Mouse (Mus musculus): ENCODE measurements around the gene Inf2.

Inf2 gene

DNA sequence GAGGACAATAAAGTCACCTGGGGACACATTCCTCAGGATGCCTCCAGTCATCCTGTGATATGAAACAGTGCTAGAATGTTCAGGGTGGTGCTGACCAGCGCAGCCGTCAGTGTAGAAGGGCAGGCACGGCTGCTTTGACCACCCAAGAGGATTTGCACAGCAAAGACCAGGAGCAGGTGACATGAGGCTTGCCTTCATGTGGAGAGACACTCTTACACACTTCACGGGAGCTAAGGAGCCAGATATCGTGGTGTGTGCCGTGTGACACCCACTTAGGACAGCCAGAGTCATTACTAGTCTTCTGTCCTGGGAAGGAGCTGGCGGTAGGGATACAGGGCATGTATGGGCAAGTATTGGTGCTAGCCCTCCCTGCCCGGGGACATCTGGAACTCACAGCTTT lies 18.4 kb upstream of the Inf2 start:
- no peak for DNase-seq (ENCODE audit: low spot score in 2 of 2)

DNA sequence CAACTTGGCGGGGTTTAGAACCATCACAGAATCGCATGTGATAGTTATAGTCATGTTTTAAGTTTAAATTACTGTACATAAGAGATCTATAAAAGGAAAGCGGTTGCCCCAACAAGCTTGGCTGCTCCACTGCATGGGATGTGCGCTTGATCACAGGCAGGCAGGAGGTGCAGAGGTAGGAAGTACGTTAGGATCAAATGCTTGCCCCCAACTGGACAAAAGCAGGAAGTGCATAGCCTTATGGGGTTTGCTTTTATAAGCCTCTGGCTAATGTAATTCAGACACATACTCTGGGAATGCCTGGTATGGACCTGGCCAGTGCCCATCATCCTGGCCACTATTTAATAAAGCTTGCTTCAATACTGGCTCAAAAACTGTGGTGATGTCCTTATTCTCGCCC lies 17.5 kb upstream of the Inf2 start:
- DNase-seq (ENCODE audit: low spot score in 2 of 2): no peak

DNA sequence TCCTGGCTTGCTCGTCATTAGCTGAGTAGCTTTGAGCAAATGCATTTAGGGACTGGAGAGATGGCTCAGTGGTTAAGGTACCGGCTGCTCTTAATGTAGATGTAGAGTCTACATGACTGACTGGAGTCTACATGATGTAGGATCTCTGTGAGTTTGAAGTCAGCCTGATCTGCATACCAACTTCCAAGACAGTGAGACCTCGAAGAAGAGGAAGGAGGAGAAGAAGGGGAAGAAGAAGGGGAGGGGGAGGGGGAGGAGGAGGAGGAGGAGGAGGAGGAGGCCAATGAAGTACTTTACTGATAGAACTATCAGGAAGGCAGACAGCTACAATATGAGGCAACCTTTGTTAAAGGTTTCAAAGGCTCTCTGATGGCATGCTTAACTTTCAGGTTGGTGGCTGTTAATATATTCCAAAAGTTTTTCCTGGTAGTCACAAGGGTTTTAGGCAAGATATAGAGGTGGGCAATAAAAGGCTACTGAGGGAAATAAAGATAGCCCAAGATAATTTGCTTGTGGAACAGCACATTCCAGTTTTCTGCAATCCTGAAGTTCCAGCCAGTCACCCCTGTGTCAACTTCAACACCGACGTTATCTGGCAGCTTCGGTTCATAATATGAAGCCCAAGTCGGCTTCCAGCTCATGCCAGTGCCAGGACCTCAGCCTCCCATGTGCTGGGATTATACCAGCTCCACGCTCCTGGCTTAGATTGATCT lies 13.2 kb upstream of the Inf2 start:
- DNase-seq (ENCODE audit: low spot score in 2 of 2): no peak

DNA sequence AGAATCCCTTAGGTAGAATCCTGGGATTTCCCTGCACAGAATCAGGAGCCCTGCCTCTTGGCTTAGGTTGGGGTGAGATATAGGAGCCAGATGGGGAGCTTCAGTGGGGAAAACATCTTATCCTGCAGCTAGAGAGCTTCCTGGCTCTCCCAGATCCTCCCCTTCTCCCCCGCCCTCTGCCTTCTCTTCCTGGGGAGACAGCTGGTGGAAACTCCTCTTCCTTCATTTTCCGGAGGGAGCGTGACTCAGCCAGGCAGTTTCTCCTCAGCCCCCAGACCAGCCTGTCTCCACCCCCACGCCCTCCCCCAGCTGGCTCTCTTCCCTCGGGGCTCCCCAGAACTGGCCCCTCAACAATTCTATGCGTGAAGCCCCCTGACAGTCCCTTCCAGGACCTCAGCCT lies 12.2 kb upstream of the Inf2 start:
- DNase-seq (ENCODE audit: low spot score in 2 of 2): no peak

DNA sequence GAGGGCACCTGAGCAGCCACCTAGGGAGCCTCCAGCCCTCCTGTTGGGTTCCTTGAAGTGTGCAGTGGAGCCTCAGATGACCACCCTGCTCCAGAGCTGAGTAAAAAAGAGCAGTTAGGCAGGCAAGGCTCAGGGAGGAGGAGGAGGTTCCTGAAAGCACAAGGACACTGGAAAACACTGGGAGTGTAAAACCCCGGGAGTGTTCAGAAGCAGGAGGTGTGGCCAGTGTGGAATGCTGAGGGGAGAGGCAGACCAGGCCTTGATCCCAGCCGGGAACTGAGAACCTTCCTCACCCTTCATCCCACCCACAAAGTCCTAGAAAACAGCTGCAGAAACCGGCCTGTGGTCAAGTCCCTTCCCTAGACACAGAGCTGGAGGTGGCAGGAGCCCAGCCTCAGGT lies 11.8 kb upstream of the Inf2 start:
- no peak for DNase-seq (ENCODE audit: low spot score in 2 of 2)

DNA sequence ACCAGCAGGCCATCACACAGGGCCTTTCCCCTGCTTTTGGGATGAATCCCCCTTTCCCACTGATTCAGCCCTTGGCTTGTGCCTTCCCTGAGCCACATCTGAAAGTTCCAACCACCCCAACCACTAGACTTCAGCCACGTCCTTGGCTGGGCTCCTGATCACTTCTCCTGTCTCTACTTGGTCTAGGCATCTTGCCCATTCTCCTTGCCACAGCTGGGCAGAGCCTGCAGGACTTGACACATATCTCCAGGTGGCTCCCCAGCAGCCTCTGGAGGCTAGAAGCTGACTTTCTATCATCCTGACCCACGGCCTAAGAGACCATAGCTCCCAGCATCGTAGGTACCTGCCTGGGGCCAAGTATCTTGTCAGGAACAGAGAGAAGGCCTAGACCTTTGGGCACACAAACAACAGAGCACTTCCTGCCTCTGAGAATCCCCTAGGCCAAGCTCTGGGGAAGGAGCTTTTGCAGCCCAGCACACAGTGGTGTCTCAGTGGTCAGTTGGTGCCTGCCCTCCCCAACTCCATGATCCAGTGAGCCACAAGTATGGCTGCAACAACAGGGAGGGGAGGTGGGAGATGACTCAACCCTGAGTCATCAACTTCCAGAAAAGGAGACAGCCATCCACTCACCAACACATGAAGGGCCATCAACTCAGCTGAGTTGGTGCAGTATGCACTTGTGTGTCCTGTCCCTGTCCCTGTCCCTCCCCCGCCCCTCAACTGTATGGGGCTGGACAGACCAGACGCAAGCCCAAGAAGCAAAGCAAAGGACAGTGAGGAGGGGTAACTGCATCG lies 10.1 kb upstream of the Inf2 start:
- DNase-seq (ENCODE audit: low spot score in 2 of 2): no peak

DNA sequence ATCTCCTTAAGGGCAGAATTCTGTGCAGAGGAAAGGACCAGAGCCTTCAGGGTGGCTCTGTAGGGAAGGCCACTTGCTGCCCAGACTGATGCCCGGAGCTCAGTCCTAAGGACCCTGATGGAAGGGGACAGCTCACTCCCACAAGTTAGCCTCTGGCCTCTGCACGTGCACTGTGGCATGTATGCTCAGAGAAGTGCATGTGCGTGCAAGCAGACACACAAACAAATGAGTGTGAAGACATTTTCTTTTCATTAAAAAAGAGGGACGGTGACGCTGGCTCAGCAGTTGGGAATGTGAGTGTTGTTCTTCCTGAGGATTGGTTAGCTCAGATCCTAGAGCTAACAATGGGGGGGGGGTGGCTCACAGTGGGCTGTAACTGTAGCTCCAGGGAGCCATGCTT lies 9.2 kb upstream of the Inf2 start:
- DNase-seq (ENCODE audit: low spot score in 2 of 2): no peak

DNA sequence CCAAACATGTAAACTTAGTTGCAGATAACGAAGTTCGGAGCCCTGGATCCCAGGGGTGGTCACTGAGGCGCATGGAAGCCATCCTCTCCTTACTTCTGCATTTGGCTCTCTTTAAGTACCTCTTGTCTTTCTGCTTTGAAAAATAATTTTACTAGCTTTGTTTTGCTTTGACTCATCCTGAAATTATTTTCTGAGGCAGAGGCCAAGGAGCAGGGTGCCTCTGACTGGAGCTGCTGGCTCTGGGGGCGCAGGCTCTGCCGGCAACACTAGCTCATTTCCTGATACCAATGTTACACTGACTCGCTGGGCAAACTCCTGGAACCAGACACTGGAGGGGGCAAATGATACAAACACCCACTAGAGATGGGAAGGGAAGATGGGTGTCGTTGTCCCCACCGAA lies 8.7 kb upstream of the Inf2 start:
- no peak for DNase-seq (ENCODE audit: low spot score in 2 of 2)

DNA sequence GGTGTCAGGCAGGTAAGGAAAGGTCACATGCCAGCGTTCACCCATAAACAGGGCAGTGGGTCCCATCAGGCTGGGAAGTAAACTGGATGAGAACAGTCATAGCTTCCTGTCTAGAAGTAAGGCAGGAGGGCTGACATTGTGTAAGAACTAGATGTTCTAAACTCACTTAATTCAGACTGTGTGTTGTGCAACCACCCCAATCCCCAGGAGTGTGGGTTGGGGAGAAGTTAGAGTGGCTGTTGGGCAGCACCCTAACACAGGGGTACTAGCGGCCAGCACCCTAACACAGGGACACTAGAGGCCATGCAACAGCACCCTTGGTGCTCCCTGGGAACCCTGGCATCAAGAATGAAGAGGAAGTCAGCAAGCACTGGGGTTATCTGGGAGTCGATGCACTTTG lies 7.5 kb upstream of the Inf2 start:
- DNase-seq (ENCODE audit: low spot score in 2 of 2): no peak

DNA sequence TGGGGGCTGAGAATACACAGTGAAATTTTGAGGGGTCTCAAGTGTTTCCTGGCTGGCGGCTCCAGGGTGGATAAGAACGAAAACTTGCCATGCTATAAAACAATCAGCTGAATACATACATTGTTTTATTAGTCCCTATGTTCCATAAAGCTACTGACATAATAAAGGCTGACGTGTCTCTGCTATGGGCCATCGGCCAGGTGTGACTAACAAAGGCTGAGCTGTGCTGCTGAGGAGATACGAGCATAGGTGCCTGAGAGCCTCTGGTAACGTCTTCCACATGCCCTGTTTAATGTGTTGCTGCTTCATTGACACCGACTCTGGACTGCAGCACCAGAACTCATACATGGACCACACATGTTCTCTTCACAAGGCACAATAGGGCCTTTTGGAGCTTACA lies 3.6 kb upstream of the Inf2 start:
- DNase-seq (ENCODE audit: low spot score in 2 of 2): no peak

DNA sequence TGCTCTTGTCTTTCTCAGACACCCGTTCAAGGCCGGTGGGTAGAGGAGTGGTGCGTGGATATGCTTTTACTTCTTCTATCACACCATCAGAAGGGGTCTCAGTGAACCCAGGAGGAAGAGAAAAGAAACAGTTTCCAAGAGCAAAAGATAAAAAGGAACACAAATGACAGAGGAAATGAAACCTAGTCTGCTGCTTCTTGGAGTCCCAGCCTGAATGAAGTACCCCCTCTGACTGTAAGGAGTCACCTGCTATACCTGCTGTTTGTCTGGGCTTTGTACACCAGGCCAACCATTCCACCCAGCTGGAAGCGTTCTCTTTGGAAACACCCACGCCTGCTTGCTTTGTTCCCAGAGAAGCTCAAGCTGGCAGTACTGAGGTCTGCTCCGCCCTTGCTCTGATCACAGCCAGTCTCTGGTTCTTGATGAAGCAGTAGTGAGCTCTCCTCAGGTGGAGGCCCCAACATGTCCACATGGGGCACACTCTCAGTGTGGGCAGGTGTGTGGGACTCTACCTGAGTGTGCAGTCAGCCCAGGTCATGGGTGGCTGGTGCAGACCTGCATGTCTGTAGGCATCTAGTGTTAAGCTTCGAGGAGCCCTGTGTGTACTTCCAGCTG lies 2.6 kb upstream of the Inf2 start:
- no peak for DNase-seq (ENCODE audit: low spot score in 2 of 2)

DNA sequence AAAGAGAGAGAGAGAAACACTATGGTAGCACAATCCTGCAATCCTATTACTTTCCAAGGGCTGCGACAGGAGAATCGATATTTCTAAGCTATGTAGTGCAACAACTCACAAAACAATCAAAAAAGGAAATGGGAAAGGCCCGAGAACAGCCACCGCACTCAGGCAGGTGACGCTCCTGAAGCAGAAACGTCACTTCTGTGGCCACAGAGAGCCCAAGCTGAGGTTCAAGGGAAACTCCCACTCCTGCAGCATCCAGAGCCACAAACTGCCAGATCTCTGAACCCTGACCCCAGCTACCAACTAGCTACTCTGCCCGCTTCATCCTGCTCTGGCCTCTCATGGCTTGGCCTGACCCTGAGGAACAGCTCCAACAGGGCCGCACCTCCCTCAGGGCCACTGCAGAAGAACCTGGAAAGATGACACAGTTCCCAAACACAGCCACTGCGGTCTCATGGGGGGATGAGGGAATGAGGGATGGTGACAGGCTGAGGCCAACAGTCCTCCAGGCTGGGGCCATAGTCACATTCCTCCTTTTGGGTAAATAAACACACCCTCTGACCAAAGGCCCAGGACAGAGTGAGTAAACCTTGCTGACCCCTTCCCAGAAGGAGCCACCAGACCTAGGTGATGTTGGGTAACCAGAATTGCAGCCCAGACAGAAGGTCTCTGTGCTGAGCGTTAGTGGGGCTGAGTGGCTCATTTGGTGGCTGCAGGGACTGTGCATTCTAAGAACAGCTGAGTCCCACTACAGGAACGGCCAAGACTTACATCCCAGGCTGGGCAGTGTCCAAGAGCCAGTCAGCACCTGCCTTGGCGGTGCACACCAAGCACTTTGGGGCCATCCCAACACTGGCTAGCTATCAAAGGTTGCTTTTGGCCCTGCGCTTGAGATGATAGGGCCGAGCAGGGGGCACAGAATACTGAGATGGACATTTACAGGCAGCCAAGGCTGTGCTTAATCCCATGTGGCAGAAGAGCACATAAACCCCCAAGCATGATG lies 1.2 kb upstream of the Inf2 start:
- DNase-seq (ENCODE audit: low spot score in 2 of 2): peak; percentile 71 to 79

DNA sequence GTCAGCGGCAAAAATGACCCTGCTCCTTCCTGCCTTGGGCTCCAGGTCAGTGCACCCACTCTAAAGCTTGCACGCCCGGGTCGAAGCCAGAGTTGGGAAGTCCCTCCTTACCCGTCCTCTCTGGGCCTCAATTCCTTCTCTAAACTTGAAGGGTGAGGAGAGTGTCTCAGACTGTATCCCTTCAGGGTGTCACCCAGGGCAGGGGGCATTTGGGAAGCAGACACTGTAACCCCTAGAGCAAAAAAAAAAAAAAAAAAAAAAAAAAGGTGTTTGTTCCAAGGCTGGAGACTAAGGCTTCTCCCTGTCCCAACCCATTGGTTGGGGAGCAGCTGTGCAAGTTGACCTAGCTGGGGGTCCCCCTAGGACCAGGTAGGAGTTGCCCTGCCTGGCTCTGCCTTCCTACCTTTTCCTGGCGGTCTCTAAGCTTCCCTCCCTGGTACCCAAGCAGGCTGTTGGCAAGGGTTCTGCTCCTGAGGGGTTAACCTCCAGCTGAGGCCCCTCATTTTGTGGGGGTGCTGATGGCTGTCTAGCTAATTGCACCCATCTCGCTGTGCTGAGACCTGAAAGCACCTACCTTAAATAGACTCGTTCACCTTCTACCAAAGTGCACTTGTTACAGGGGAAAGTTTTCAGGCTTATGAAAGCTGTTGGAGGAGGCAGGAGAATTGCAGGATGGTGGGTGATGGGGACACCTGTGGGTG lies 1.1 kb downstream of the Inf2 start:
- no peak for DNase-seq (ENCODE audit: low spot score in 2 of 2)

DNA sequence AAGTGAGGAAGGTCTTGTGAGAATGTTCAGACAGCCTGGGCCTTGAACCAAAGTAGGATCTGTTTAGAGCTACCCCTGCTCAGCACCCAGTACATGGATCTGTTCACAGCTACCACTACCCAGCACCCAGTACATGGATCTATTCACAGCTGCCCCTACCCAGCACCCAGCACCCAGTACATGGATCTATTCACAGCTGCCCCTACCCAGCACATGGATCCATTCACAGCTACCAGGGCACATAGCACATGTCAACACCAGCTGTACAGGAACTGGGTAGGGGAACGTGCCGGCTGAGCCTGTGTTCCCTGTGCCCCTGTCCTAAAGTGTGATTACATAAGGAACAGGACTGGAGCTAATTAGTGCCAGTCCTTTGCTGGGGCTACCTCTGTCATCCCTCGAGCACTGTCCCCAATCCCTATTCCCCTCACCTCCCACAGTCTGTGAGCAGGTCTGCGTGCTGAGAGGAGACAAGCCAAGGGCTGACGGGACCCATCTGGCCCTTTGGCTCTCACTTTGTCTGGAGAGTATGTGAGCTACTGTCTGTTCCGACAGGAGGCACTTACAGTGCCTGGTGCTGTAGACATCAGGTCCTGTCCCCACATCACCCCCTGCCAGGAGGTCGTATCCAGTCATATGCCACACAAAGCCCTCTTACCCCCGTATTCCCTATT lies 2.1 kb downstream of the Inf2 start:
- DNase-seq (ENCODE audit: low spot score in 2 of 2): no peak

DNA sequence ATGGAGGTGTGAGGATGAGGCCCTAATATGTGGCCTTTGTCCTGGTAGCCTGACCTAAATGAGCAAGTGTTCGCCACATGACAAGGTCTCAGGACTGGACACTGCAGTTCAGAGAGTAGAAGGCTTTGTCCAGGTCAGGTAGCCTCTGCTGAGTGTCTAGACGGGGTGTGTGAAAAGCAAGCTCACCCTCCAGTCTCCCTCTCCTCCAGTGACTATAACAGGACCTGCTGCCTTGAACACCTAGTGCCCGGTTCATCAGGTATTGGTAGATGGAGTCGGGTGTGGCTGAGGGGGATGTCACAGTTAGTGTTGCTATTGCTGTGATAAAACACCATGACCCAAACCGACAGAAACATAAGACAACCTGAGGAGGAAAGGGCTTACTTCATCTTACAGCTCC lies 2.7 kb downstream of the Inf2 start:
- no peak for DNase-seq (ENCODE audit: low spot score in 2 of 2)

DNA sequence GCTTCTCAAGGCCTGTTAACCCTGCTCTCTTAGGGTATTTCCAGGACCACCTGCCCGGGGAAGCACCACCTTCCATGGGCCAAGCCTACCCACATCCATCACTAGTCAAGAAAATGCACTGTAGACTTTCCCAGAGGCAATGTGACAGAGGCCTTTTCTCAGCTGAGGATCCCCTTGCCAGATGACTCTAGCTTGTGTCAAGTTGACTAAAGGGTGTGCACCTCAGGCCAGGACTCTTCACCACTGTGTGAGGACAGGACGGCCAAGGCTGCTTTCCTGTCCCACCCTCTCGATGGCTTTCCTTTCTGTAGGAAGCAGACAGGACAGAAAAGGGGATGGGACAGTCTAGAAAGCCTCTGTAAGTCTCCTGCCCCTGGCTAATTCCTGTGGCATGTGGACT lies 3.1 kb downstream of the Inf2 start:
- no peak for DNase-seq (ENCODE audit: low spot score in 2 of 2)

DNA sequence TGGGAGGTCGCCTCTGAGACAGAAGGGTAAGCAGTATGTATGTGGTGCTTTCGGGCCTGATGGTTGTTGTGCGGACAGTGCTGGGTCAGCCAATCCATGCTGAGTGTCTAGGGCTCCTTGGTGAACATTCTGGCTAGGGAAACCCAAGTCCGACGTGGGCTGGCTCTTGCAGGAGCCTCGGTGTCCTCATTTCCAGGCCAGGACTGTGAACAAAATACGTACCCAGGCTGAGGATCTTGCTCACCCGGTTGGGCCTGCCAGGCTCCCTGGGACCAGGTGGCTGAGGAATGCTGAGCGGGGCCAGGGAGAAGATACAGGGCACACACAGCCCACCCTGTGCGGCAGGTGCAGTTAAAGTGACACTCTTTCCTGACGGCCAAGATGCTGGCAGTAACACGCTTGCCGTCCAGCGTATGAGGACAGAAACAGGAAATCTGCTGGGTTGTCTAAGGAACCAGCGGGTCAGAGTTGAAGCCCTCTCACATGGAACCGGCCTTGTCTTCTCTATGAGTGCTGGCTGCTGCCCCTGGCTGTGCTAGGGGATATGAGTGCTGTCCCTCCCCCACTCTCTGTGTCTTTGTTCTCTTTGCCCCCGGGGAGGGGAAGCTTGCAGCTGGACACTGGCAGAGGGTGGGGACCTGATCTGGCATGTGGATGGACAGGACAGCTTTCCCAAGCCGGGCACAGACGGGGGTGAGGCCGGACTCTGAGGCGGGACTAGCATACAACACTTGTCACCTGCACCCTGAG lies 4.6 kb downstream of the Inf2 start:
- DNase-seq (ENCODE audit: low spot score in 2 of 2): no peak

DNA sequence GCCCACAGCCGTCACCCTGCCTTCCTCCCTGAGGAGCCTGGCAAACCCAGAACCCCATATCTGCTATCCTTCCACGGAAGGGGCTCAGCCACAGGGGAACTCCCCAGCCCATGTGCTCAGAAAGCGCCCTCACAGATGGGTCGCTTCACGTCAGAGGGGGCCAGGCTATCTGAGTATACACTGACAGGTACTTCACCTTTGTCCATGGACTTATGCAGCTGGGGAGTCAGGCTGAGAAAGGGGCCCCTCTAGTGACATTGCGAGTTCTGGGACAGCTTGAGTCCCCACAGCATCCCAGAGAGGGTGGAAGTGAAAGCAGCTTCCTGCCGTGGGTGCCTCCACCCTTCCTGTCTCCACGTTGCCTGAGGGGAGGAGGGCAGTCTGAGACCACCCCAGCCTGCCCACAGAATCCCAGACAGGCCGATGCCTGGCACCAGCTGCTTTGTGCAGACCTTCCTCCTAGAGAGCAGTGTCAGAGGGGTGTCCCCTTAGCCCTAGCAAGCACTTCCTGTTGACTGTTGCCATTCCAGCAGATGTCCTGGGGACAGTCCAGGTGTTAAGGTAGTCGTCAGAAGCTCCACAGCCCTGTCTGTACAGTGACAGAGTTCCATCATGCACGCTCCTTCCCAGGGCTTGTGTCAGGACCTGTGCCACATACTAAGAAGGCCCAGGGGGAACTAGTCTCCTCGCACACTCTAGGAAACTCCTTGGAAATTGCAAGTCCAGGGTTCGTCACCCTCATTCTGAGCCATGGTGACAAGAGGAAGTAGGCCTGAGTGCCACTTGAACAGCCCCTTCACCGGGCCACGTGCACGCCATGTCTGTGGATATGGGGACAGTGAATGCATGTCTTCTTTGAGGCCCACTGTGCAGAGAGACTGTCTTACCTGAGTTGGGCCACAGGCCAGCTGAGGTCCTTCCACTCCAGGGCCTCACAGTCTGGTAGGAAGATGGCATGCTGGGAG lies 5.6 kb downstream of the Inf2 start:
- DNase-seq (ENCODE audit: low spot score in 2 of 2): peak; percentile 39 to 42

DNA sequence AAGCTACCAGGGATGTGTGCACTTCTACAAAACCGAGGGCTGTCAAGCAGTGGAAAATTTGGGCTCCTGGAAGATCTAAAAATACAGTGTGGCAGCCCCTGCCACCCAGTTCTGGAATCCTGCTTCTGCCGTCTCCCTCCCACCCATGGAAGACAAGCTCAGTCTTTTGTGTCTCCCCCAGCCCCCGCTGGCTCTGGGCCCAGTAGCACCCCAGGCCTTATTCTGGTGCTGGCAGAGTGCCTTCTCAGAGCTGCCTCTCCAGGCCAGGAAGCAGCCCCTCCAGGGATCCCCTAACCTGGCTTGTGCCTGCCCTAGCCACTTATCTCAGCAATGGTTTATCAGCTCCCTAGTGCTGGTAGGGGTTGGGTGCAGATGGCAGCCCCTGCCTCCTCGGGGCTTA lies 6.4 kb downstream of the Inf2 start:
- no peak for DNase-seq (ENCODE audit: low spot score in 2 of 2)

Data from natural killer cell, adult 2 months (primary cell).